Mouse (Mus musculus) c-Kit-negative CD71-positive TER-119-positive erythroid progenitor cells, embryonic 14.5 days (primary cell): ENCODE measurements at regions not wholly inside any gene's neighbourhood (a gene's known extent, or its start where the extent isn't known, plus 50 kb on each side); places are given as distances from the start of the nearest gene placed in this dataset.

Source experiments
- DNase-seq: peaks from one replicate; pipeline ENCODE4 v3.0.0-alpha.2; 2013; ENCODE audit warnings: low read depth, low spot score

- no peak for DNase-seq
These were observed 348.5 kb upstream of the Npvf start for GRCm38 (mm10) chr6:51002713-51003112.

GRCm38 (mm10) chr6:51006074-51006591, 351.9 kb upstream of the Npvf start:
- DNase-seq: no peak

- no peak for DNase-seq
These were observed 355.5 kb upstream of the Npvf start for GRCm38 (mm10) chr6:51009526-51010340.

GRCm38 (mm10) chr6:51010536-51010935, 356.3 kb upstream of the Npvf start:
- DNase-seq: no peak

- no peak for DNase-seq
These were observed 358.0 kb upstream of the Npvf start for GRCm38 (mm10) chr6:51012086-51012830.

GRCm38 (mm10) chr6:51015735-51016134, 361.5 kb upstream of the Npvf start:
- no peak for DNase-seq

GRCm38 (mm10) chr6:51016441-51017070, 362.3 kb upstream of the Npvf start:
- DNase-seq: no peak

GRCm38 (mm10) chr6:51017260-51017999, 363.2 kb upstream of the Npvf start:
- no peak for DNase-seq

GRCm38 (mm10) chr6:51021206-51021605, 367.0 kb upstream of the Npvf start:
- DNase-seq: no peak

- DNase-seq: no peak
These were observed 369.1 kb upstream of the Npvf start for GRCm38 (mm10) chr6:51023361-51023760.

- no peak for DNase-seq
These were observed 370.5 kb upstream of the Npvf start for GRCm38 (mm10) chr6:51024756-51025155.

GRCm38 (mm10) chr6:51025411-51025810, 371.2 kb upstream of the Npvf start:
- DNase-seq: no peak

- DNase-seq: no peak
These were observed 373.1 kb upstream of the Npvf start for GRCm38 (mm10) chr6:51027296-51027695.

GRCm38 (mm10) chr6:51029516-51029915, 375.3 kb upstream of the Npvf start:
- no peak for DNase-seq

GRCm38 (mm10) chr6:51029953-51030352, 375.7 kb upstream of the Npvf start:
- no peak for DNase-seq

GRCm38 (mm10) chr6:51033835-51034234, 379.6 kb upstream of the Npvf start:
- DNase-seq: no peak

- DNase-seq: no peak
These were observed 381.8 kb upstream of the Npvf start for GRCm38 (mm10) chr6:51036074-51036473.

GRCm38 (mm10) chr6:51036553-51036952, 382.3 kb upstream of the Npvf start:
- DNase-seq: no peak

- no peak for DNase-seq
These were observed 382.7 kb upstream of the Npvf start for GRCm38 (mm10) chr6:51036956-51037355.

GRCm38 (mm10) chr6:51039486-51040180, 385.4 kb upstream of the Npvf start:
- no peak for DNase-seq

- no peak for DNase-seq
These were observed 388.5 kb upstream of the Nfe2l3 start for GRCm38 (mm10) chr6:51043970-51044369.
